Mouse (Mus musculus) kidney, adult 2 months (tissue): Measurements from ENCODE around the gene Slc22a14. TPM values are rescaled to one million over a fixed set of nuclear protein-coding genes. Genes with fewer than 3 reads are reported as not detected.

Experiments used
- DNase-seq: peaks from one replicate; pipeline ENCODE4 v3.0.0; 2021
- H3K27ac ChIP-seq: fragments of 200-500 bp; 2 replicates; pipeline ENCODE4 v1.5.1; 2012; ENCODE audit warnings: low read depth, low read length, control low read depth, inconsistent platforms; ENCODE audit not compliant: insufficient read depth
- H3K27me3 ChIP-seq: fragments of 200-500 bp; replicated peaks from 2 replicates; pipeline ENCODE4 v1.6.1; 2012; ENCODE audit warnings: mild to moderate bottlenecking, moderate library complexity, low read length, inconsistent platforms; ENCODE audit not compliant: control insufficient read depth, insufficient read depth
- H3K36me3 ChIP-seq: fragments of 200-500 bp; 2 replicates; pipeline ENCODE4 v1.6.1; 2012; ENCODE audit warnings: mild to moderate bottlenecking, moderate library complexity, low read length, inconsistent platforms; ENCODE audit not compliant: control insufficient read depth, insufficient read depth
- H3K4me1 ChIP-seq: fragments of 200-500 bp; 2 replicates; pipeline ENCODE4 v1.6.1; 2011; ENCODE audit warnings: low read length; ENCODE audit not compliant: control insufficient read depth, insufficient read depth
- H3K4me3 ChIP-seq: fragments of 200-500 bp; 2 replicates; pipeline ENCODE4 v1.5.1; 2011; ENCODE audit warnings: mild to moderate bottlenecking, low read depth, low read length, control low read depth; ENCODE audit not compliant: insufficient read depth
- CTCF ChIP-seq: fragments of 200-500 bp; conservative IDR thresholded peaks from 2 replicates; pipeline ENCODE4 v1.5.1; 2011; ENCODE audit warnings: low read depth, mild to moderate bottlenecking, control low read depth, low read length, moderate library complexity, mixed read lengths; ENCODE audit not compliant: insufficient read depth, insufficient read length
- POLR2A ChIP-seq: fragments of 200-500 bp; IDR thresholded peaks from one replicate; pipeline ENCODE4 v1.6.1; 2011; ENCODE audit warnings: low read depth, low read length, control low read depth
- WGBS: fragments of 180-500 bp; shearing (Covaris S2); methylation state at CpG from one replicate; pipeline ENCODE4 v1.1.7; 2018; 5-methylcytosine and 5-hydroxymethylcytosine counted together
- polyA plus RNA-seq: library from polyadenylated mRNA; depleted of rRNA; stranded (reverse); fragments of >200 nt; gene quantifications from 2 replicates; pipeline ENCODE4 v1.2.3, GENCODE M21; 2012

The Slc22a14 gene
- polyA plus RNA-seq, 1 experiment, result 1.7 TPM

GRCm38 (mm10) chr9:119361416-119361815 is 3.9 kb downstream of the Slc22a14 start:
- Histone ChIP-seq H3K27me3 (no peaks in the 10 kb centered on the region), H3K36me3 (no peaks in the 10 kb centered on the region; the same call in 1 of the 2 replicates), H3K4me1 (no peaks in the 10 kb centered on the region; the same call in 1 of the 2 replicates), H3K27ac (no peak overlapping the region), H3K4me3 (no peak overlapping the region)
- no peak for DNase-seq
- no peak for TF ChIP-seq POLR2A
- TF ChIP-seq CTCF, result no peak
- 87% methylated on average over 5 of the region's 5 CpGs for WGBS

GRCm38 (mm10) chr9:119358058-119358429 is 7.3 kb downstream of the Slc22a14 start:
- Histone ChIP-seq H3K4me3 (peak overlapping the region; percentile 69), H3K27ac (peak overlapping the region; percentile 64), H3K36me3 (no peaks in the 10 kb centered on the region; the same call in 1 of the 2 replicates), H3K27me3 (no peaks in the 10 kb centered on the region), H3K4me1 (no peaks in the 10 kb centered on the region; the same call in 1 of the 2 replicates)
- 27% methylated on average over 9 of the region's 9 CpGs for WGBS
- TF ChIP-seq CTCF (no peak), POLR2A (no peak)
- peak; percentile 92 for DNase-seq

GRCm38 (mm10) chr9:119357331-119358057 is 7.9 kb downstream of the Slc22a14 start, which contains the start of gene Xylb:
TSS of gene Xylb (plus strand) at chr9:119357381.
- DNase-seq, result peak; percentile 97

GRCm38 (mm10) chr9:119355943-119356342 is 9.4 kb downstream of the Slc22a14 start:
- no peak overlapping the region for H3K27ac ChIP-seq
- DNase-seq, result no peak
- H3K36me3 ChIP-seq, result no peaks in the 10 kb centered on the region; the same call in 1 of the 2 replicates
- WGBS, result 73% methylated on average over 6 of the region's 6 CpGs
- TF ChIP-seq POLR2A, result no peak
- no peak for TF ChIP-seq CTCF
- peaks cover 6% of the 10 kb centered on the region; the same call in 1 of the 2 replicates for H3K4me1 ChIP-seq
- no peak overlapping the region for H3K4me3 ChIP-seq
- H3K27me3 ChIP-seq, result no peaks in the 10 kb centered on the region

More at GRCm38 (mm10) chr9:119357331-119358057, 7.9 kb downstream of the Slc22a14 start, which contains the start of gene Xylb:
- TF ChIP-seq POLR2A (peak; percentile 65), CTCF (peak; percentile 79)
- Histone ChIP-seq H3K36me3 (no peaks in the 10 kb centered on the region; the same call in 1 of the 2 replicates), H3K4me3 (peak within 1 kb of the TSS; percentile 69), H3K4me1 (no peaks in the 10 kb centered on the region; the same call in 1 of the 2 replicates), H3K27me3 (no peaks in the 10 kb centered on the region), H3K27ac (peak within 1 kb of the TSS; percentile 64)
- WGBS, result 2% methylated on average over 65 of the region's 65 CpGs

GRCm38 (mm10) chr9:119353926-119354325 is 11.4 kb downstream of the Slc22a14 start:
- no peak overlapping the region for H3K4me3 ChIP-seq
- H3K27me3 ChIP-seq, result no peaks in the 10 kb centered on the region
- H3K4me1 ChIP-seq, result peaks cover 13% of the 10 kb centered on the region; the same call in 1 of the 2 replicates
- no peak overlapping the region; the same call in 1 of the 2 replicates for H3K27ac ChIP-seq
- DNase-seq, result peak; percentile 91
- whole genome bisulfite sequencing, result 39% methylated on average over 6 of the region's 6 CpGs
- TF ChIP-seq POLR2A, result no peak
- TF ChIP-seq CTCF, result no peak
- no peaks in the 10 kb centered on the region for H3K36me3 ChIP-seq

- peak; percentile 84 for DNase-seq
- Histone ChIP-seq H3K27me3 (no peaks in the 10 kb centered on the region), H3K4me1 (peaks cover 13% of the 10 kb centered on the region; the same call in 1 of the 2 replicates), H3K4me3 (no peak overlapping the region), H3K27ac (no peak overlapping the region), H3K36me3 (no peaks in the 10 kb centered on the region)
- 24% methylated on average over 4 of the region's 4 CpGs for WGBS
- peak; percentile 89; the same call in 1 of the 2 replicates for TF ChIP-seq CTCF
- no peak for TF ChIP-seq POLR2A
Observed at GRCm38 (mm10) chr9:119352060-119352459, 13.3 kb downstream of the Slc22a14 start.
